Mouse (Mus musculus) ovary, adult 18-20 months (tissue): ENCODE measurements around the gene Prkce.

ENCODE experiments used
- DNase-seq: peaks from one replicate; pipeline ENCODE4 v3.0.0; 2022; ENCODE audit warnings: low spot score, mixed read lengths

The Prkce gene

DNA sequence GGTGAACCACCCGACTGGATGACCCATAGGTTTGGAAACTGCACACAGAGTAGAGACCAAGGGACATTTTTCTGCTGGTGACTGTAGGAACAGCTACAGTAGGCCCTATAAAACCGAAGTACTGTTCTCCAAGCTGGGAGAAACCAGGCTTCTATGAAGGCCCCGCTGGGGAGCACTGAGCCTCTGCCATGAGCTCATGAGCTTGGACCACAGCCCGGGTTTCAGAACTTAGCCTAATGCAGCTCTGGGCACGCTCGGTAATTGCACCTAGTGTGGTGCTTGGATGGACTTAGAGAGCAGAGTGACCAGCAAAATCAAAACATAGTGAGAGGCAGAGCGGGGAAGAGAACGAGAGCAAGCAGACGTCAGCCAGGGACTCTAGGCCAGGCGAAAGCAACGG lies 134.7 kb downstream of the Prkce start:
- DNase-seq, result no peak

DNA sequence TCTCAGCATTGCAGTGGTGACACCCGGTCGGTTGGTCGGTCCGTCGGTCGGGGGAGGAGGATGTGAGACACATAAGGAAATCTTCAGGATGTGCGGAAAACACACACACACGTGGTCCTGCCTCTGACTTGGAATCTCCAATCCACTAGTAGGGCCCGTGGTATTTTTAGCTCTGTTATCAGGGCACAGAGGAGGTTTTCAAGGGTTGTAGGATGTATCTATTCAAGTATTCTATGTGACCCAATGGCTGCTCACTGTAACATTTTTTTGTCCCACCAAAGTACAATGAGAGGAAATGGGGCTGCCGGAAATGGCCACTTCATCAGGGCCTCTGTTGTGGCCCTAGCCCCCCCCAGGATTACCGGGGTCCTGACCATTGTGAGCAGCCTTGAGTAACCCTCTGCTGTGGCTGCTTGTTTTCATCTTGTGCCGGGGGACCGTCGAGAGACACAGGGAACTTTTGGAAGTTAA lies 135.3 kb downstream of the Prkce start:
- DNase-seq, result no peak

DNA sequence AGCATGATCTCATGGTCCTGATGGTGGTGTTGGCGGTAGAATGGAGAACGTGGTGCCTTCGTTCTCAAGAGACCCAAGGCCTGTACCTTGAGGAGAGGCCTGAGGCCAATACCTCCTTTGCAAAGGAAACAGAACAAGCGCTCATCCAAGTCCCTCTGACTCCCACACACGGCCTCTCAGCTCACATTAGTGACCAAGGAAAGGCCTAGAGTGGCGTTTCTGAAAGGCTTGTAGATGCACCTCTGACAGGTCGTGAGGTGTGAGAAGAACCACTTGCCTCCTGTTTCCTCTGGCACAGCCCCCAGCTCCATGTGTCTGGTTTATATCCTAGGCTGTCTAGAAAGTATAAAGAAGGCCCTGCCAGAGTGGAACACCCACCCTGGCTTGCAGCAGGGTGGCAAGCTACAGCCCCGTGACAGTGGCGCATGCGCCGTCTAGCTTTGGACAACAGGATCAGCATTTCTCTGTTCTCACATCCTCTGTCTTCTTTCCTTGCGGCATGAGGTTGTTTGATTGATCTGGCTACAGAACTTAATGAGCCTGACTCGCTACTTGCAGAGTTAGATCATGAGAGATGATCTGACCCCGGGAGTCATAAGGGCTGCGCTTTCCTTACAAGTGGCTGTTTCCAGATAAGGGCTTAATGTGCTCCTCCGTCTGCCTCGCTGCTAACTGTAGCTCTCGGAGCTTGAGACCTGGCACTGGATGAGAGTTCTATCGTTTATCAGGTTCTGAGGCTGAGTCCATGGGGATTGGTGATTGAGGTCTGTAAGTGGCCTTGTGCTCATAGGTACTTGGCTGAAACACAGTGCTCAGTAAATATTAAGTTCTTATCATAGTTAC lies 136.0 kb downstream of the Prkce start:
- no peak for DNase-seq

DNA sequence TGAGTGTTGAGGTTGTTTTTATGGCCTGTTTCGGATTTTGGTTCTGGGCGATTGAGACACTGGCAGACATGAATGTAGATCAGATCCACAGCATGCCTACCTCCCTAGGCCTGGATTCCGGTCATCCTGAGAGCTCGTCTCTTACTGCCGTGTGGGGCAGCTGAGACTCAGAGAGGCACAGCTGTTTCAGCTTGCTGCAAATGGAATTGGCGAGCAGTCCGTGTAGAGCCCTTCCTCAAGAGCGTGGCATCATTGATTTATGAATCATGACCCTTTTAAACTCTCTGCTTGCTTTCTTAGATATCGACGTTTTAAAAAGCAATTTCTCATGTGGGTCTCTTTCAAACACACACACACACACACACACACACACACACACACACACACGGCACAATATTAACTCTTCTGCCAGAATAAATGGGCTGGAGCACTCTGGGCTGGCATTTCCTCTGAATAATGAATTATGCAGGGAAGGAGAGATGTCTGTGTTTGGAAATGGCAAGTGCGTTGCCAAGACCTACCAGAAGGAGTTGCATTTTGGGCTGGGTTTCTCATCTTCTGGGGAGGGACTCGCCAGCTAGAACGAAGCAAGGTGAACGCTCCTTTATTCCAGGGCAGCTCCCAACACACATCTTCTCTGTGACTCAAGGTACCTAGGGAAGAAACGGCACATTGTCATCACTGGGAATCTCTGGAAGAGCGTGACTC lies 137.5 kb downstream of the Prkce start:
- DNase-seq, result no peak

DNA sequence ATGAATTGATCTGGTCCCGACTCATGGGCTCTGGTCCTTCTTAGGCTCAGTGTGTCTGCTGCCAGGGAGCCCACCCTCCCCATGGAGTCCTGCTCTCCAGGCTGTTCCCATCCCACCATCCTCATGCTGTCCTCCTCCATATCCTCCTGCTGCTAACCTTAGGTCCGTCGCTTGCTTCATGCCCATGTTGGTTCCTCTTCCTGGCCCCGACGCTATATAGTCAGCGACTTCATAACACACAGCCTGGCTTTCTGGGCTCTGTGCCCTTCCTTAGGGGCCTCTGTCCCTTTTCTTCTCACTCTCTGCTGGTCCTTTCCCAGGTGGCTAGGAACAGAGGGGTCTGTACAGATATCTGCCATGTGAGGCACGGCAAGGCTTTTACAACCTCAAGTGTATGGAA lies 138.6 kb downstream of the Prkce start:
- no peak for DNase-seq

DNA sequence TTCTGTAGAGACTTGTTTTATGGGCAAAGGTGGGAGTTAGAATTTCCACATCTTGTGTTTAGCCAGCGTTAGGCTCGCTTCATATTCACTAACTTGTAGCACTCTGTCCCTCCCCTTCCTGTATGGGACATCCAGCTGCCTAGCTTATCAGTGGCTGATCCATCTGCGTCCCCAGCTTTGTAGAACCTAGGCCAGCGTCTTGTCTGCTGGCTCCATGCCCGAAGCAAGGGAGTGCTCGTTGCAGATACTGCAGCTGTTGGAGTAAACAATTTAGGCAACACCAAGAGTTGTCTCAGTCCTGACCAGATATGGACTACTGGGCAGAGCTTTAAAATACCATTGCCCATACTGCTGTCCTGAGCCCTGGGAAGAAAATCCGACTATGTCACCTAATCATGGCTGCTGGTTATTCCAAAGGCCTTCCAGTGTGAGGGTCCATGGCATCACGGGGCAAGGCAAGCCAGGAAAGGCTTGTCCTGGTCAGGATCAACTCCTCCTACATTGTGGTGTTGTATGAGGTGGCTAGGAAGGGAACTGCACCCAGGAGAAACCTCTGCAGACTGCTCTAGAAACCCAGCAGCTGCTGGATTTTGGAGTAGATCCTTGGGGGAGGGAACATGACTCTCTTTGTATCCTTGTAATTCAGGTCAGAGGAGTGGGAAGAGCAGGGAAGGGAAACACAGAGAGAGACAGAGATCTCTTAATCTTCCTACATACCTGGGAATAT lies 146.0 kb downstream of the Prkce start:
- DNase-seq, result no peak

DNA sequence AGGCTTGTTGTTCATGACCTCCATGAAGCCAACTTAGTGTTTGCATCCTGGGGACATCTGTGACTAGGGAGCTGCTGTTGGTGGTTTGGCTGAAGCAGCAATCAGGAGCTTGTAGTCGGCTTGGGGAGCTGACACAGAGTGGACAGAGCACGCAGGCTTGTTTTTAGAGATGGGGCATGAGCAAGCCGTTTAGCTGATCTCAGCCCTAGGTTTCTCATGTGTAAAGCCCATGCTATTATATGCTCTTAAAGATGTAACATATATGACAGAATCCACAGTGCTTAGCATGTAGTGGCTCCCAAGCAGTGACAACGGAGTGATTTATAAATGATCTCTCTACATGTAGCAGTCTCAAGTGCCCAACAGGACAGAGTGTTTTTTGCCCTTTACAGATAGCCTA lies 148.3 kb downstream of the Prkce start:
- no peak for DNase-seq

DNA sequence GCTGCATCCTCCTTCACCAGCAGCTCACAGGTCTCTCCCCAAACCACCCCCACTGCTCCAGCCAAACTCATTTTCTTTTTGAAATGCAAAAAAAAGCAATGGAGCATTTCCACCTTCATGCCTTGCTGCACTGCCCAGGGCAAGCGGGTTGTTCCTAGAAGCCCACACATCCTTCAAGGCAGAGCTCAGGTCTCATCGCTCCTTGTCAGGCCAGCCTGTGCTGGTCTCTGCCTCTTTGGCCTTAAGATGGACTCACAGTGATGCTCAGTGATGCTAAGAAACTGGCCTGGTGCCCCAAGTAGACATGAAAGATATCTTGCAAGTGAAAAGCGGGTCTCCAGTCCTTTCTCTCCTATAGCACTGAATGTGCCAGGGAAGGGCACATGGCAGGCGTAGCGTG lies 149.2 kb downstream of the Prkce start:
- no peak for DNase-seq

DNA sequence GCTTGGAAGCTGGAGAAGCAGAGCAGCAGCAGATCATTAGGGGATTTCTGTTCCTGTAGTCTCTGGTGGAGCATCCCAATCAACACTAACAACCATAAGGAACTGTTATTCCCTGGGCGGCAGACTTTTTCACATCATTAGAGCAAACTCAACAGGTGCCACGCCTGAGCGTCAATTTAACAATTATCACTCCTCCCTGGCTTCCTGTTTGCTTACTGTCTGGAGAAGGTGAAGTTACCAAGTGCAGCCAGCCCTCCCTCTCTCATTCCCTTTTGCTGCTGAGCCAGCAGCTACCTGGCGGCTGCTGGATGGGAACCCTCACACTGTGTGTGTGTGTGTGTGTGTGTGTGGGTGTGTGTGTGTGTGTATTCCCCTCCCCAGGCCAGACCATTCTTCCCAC lies 149.6 kb downstream of the Prkce start:
- no peak for DNase-seq

DNA sequence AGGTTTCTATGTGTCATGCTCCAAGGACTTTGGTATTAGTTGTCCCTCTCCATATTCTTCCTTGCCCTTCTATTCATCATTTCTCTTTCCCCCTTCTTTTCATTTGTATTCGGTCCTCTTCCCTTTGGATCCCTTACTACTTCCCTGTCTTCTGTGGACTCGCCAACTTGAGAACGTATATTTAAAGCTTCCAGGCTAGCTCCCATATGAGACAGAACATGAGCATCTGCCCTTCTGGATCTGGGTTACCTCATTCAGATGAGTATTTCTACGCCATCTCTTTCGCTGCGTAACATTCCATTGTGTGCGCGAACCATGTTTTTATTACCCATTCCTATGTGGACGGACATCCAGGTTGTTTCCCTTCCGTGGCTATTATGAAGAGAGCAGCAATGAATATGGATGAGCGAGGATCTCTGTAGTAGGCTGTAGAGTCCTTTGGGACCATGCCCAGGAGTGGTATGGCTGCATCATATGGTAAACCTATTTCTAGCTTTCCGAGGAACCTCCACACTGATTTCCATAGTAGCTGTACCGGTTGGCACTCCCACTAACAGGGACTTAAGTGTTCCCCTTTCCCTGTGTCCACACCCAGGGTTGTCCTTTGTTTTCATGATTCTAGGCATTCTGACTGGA lies 152.5 kb downstream of the Prkce start:
- DNase-seq, result no peak

DNA sequence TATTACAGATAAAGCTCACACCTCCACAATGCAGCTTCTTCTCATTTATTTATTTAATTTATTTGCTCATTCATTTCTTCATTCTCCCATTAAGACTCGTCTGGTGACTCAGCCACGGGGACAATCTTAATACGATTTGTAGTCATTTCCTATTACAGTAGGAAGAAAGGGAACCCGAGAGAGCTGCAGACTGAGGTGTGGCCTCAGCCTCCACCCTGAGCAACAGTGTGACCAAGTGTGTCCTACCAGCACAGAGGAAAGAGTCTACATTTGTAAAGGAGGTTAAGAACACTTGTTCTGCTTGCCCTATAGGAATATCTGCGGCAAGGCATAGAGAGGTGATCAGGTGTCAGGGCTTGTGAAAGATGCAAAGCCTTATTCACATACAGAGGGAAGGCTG lies 155.3 kb downstream of the Prkce start:
- no peak for DNase-seq

DNA sequence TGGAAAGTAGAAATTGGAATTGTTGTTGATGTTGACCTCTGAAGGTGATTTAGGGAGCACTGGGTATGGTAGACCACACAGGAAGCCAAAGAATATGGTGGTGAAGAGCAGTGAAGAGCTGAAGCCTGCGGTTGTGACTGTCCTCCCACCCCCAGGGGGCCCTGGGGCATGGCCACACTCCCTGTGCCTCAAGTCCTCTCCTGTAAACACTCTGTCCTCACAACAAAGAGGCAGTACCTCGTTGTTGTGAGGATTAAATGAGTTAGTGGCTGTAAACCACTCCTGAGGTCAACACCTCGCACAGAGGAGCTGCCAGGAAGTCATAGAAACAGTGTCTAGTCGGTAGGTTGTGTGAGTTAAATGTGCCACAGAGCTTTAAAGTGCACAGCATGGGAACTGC lies 155.7 kb downstream of the Prkce start:
- DNase-seq, result no peak

DNA sequence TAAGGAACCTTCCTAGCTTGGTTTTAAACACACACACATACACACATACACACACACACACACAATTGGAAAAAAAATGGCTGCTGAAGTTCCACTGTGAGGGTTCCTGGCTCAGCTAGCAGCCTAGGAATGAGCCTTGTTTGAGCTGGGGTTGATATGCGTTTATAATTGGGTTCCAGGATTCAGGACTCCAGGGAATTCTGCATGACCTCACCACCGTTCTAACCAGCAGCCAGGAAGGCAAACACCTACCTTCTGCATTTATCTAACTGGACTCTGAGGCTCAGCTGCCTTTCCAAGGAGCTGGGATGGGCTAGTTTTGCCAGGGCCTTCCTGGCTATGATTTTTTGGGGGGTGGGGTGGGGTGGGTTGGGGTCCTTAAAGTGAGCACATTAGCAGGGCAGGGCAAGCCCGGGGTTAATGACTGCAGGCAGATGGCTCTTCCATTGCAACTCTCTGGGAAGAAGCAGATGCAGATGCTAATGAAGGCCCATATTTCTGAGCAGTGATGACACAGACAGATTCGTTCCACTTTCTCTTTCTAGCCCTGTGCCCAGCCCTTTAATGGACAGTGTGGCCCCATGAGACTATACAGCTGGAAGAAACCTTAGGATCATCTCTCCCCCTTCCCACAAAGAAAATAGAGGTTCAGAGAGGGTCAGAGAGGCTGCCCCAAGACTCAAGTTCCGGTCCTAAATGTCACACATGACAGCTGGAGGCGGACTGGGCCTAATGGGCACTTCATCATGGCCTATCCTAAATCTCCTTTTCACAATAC lies 156.5 kb downstream of the Prkce start:
- no peak for DNase-seq

DNA sequence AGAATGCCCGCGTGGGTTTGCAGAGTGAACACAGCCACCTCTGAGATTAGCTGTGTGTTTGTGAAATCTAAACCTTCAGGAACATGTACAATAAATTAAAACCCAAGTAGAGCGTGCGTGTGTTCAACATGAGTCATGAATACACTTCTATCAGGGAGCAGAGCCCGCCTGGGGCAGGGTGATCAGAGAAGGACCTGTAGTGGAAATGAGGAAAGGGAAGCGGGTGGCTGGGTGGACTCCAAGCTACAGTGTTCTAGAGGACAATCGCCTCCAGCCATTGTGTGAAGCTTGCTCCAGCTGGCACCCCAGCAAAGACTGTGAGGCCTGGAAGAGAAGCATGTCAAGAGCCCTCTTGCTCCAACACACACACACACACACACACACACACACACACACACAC lies 157.2 kb downstream of the Prkce start:
- DNase-seq, result no peak

DNA sequence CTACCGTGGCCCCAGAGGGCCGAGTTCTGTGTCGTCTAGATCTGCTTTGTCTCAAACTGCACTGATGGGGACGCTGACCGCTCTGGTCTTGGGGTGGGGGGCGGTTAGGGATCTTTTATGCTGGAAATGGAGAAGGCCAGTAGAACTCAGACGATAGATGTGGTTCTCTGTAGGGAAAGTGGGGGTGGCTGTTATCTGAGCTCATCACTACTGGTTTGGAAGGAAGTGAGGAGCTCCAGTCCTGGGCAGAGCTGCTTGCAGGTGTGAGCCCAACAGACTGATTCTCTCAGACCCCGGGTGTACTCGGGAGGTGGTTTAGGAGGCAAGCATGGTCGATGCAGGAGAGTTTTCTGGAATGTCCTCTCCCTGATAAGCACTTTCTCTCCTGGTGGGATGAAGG lies 157.7 kb downstream of the Prkce start:
- DNase-seq, result no peak

DNA sequence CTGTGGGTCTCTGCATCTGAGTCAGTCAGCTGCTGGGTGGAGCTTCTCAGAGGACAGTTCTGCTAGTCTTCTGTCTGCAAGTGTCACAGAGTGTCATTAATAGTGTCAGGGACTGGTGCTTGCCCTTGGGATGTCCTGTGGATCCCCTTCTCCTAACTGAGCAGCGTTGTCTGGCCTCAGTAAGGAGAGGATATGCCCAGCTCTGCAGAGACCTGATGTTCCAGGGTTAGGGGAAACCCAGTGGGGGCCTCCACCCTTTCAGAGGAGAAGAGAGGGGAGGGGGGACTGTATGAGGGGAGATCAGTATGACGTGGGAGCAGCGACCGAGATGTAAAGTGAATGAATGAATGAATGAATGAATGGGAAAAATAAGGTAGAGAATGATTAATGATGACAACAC lies 160.4 kb downstream of the Prkce start:
- no peak for DNase-seq

DNA sequence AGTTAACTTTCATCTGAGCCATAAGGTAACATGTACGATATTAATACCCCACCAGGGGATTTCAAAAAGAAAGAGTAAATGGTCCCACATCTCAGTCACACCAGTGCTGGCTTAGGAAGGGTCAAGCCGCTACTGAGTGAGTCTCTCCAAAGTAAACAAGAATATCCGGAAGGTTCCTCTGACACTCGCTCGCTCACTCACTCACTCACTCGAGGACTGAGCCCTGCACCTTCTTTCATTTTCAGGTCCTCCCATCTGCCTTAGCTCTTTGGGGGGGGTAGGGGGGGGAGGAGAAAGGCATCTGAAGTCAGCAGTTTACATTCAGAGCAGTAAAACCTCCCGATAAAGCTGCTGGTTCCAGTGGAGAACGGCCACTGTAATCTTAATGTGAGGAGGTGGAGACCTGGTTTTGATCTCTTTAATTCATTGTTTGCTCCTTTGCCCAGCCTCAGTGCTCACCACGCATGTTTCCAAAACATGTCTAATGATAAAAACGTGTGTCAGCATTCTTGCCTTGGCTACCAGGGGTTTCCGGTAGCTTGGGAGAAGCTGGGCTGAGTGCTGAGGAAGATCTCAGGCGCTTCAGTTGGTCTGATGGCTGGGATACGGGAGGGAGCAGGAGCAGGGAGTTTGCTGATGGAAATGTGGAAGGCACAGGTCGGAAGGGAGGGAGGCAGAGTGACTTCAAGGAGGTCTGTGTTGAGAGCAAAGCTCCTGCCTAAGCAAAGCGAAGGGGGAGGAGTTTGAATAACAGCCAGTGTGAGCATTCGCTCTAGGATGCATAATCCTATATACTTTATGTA lies 161.9 kb downstream of the Prkce start:
- no peak for DNase-seq

DNA sequence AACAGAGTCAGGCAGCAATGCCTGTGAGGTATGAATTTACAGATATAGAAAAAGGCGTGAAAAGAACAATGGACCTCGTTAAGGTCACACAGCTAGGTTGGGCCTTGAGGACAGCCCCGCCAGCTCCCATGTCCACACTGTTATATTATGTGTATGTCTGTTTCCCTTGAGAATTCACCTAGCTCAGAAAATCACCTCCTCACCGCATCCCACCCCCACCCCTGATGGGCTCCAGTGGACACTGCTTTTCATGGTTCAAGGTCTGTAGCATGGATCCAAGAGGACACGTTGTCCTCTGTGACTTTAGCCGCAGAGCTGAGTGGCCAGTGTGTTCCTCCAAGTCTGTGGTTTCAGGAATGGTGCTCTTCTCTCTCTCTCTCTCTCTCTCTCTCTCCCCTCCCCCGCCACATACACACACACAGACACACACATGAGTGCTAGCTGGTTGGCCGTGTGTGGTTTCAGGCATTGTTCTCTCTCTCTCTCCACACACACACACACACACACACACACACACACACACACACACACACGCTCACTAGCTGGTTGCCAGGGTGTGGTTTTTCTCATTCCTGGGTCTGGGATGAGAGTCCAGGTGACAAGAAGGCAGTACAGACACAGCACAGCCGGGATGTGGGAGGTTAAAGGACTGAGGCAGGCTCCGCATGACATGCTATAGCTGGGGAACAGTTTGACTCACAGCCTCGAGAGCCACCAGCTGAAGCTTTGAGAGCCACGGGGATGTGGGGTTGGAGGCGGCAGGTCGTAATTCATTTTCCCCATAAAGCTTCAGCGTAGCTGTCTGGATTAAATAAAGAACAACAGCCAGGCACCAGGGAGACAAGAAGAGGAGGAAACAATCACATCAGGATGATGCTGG lies 162.7 kb downstream of the Prkce start:
- no peak for DNase-seq

DNA sequence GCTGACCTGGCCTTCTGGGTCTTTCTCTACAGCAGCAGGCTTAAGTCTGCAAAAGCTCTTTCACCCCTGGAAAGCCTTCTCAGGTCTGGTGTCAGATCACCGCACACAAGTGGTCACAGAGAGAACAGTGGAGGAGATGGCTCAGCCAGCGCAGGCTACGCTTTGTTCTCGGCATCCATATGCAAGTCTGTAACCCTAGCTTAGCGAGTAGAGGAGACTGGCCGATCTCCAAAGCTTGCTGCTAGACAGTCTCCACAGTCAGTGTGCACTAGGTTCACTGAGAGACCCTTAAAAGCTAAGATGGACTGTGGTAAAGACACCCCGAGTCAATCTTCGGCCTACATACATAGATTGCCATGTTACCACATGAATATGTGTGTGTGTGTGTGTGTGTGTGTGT lies 164.2 kb downstream of the Prkce start:
- DNase-seq, result no peak

DNA sequence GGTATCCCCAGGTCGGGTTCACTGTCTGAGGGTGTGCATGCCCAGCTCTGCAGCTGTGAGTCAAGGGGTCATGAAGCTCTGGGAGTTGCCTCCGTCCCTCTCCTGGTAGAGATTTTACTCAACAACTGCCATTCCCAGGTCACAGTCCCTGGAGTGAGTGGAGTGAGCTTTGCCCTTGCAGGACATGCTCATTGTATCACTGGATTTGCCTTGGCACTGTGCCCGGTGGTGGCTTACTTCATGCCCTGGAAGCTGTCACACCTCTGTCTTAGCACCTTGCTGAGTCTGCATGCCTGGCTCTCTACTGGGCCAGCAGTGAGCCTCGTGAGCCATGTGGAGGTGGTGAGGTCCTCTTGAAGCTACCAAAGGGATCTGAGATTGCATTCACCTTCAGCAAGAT lies 167.4 kb downstream of the Prkce start:
- no peak for DNase-seq
